Mouse (Mus musculus) brain, embryonic 14.5 days (tissue): ENCODE measurements around the gene Kcnb1.

Experiments
- CTCF ChIP-seq: fragments of 200-500 bp; IDR thresholded peaks from 2 replicates; pipeline ENCODE4 v1.5.1; 2012; ENCODE audit warnings: inconsistent platforms, mild to moderate bottlenecking, moderate library complexity, borderline replicate concordance; ENCODE audit not compliant: insufficient read depth, insufficient read length; ENCODE audit errors: extremely low read depth
- POLR2A ChIP-seq: fragments of 200-500 bp; IDR thresholded peaks from 2 replicates; pipeline ENCODE4 v1.6.1; 2012; ENCODE audit warnings: mild to moderate bottlenecking, inconsistent platforms, borderline replicate concordance; ENCODE audit not compliant: poor library complexity, insufficient read depth, insufficient read length, severe bottlenecking; ENCODE audit errors: extremely low read depth

GRCm38 (mm10) chr2:167236174-167236573 lies 46.2 kb upstream of the Kcnb1 start:
- TF ChIP-seq POLR2A (no peak), CTCF (no peak)
